Mouse (Mus musculus) liver, adult 2 months (tissue): ENCODE data around the gene Per1. TPM values are rescaled to one million over a fixed set of nuclear protein-coding genes. Genes with fewer than 3 reads are reported as not detected.
A peak's percentile ranks its signal among the peaks of the same experiment; 100 is the strongest.

Source experiments
- DNase-seq: peaks from one replicate; pipeline ENCODE4 v3.0.0-alpha.2; 2011; ENCODE audit warnings: low read depth, low spot score; ENCODE audit errors: extremely low read depth
- H3K27ac ChIP-seq: fragments of 200-500 bp; replicated peaks from 2 replicates; pipeline ENCODE4 v1.5.1; 2012; ENCODE audit warnings: low read depth, mild to moderate bottlenecking, control low read depth, inconsistent platforms, low read length; ENCODE audit not compliant: insufficient read depth
- H3K27me3 ChIP-seq: fragments of 200-500 bp; 2 replicates; pipeline ENCODE4 v1.6.1; 2012; ENCODE audit warnings: mild to moderate bottlenecking, moderate library complexity, low read length, inconsistent platforms; ENCODE audit not compliant: control insufficient read depth, insufficient read depth
- H3K36me3 ChIP-seq: fragments of 200-500 bp; 2 replicates; pipeline ENCODE4 v1.6.1; 2012; ENCODE audit warnings: low read length, inconsistent platforms; ENCODE audit not compliant: control insufficient read depth, insufficient read depth
- H3K4me1 ChIP-seq: fragments of 200-500 bp; 2 replicates; pipeline ENCODE4 v1.6.1; 2011; ENCODE audit warnings: low read length; ENCODE audit not compliant: control insufficient read depth, insufficient read depth
- H3K4me3 ChIP-seq: fragments of 200-500 bp; 2 replicates; pipeline ENCODE4 v1.5.1; 2011; ENCODE audit warnings: low read depth, mild to moderate bottlenecking, control low read depth, low read length, moderate library complexity; ENCODE audit not compliant: insufficient read depth
- H3K79me2 ChIP-seq: fragments of 200-500 bp; 2 replicates; pipeline ENCODE4 v1.6.1; 2012; ENCODE audit warnings: inconsistent platforms, mild to moderate bottlenecking, low read length, moderate library complexity; ENCODE audit not compliant: control insufficient read depth, insufficient read depth
- H3K9ac ChIP-seq: fragments of 200-500 bp; 2 replicates; pipeline ENCODE4 v1.6.1; 2012; ENCODE audit warnings: low read depth, mild to moderate bottlenecking, control low read depth, inconsistent platforms, low read length
- CTCF ChIP-seq: fragments of 200-500 bp; IDR thresholded peaks from 2 replicates; pipeline ENCODE4 v1.5.1; 2011; ENCODE audit warnings: low read depth, low read length, control low read depth
- POLR2A ChIP-seq: fragments of 200-500 bp; IDR thresholded peaks from 2 replicates; pipeline ENCODE4 v1.6.1; 2011; ENCODE audit warnings: low read length, control low read depth; ENCODE audit not compliant: insufficient read depth; ENCODE audit errors: extremely low read depth
- WGBS: fragments of 180-500 bp; shearing (Covaris S2); methylation state at CpG from one replicate; pipeline ENCODE4 v1.1.7; 2018; 5-methylcytosine and 5-hydroxymethylcytosine counted together
- polyA plus RNA-seq: library from polyadenylated mRNA; depleted of rRNA; stranded (reverse); fragments of >200 nt; gene quantifications from 2 replicates; pipeline ENCODE4 v1.2.3, GENCODE M21; 2012
- total RNA-seq: library from RNA; depleted of rRNA; stranded (reverse); fragments of >200 nt; gene quantifications from 2 replicates; pipeline ENCODE4 v1.2.3, GENCODE M21; 2014

Gene Per1
- total and polyA plus RNA-seq, 2 experiments: 4.6 to 8.0 TPM

- Histone ChIP-seq H3K9ac (peak overlapping the region; percentile 51), H3K4me1 (peaks cover 11% of the 10 kb centered on the region; the same call in 1 of the 2 replicates)
Observed at GRCm38 (mm10) chr11:69123693-69124497, 28.9 kb downstream of the Per1 start.

GRCm38 (mm10) chr11:69124498-69124847 lies 29.5 kb downstream of the Per1 start:
- no peak for DNase-seq
- Histone ChIP-seq H3K4me1 (peaks cover 11% of the 10 kb centered on the region; the same call in 1 of the 2 replicates), H3K79me2 (no peaks in the 10 kb centered on the region), H3K9ac (no peak overlapping the region), H3K27ac (no peak overlapping the region), H3K4me3 (no peak overlapping the region), H3K27me3 (no peaks in the 10 kb centered on the region), H3K36me3 (no peaks in the 10 kb centered on the region)
- WGBS: 0% methylated on average over 3 of the region's 3 CpGs
- TF ChIP-seq POLR2A: no peak

More at GRCm38 (mm10) chr11:69123693-69124497, 28.9 kb downstream of the Per1 start:
- Histone ChIP-seq H3K4me3 (peak overlapping the region; percentile 56), H3K36me3 (no peaks in the 10 kb centered on the region), H3K27ac (peak overlapping the region; percentile 53), H3K27me3 (no peaks in the 10 kb centered on the region), H3K79me2 (no peaks in the 10 kb centered on the region)
- DNase-seq: peak; percentile 95
- TF ChIP-seq CTCF (no peak), POLR2A (no peak)
- WGBS: under 1% methylated on average over 31 of the region's 31 CpGs

GRCm38 (mm10) chr11:69125041-69125851 lies 30.2 kb downstream of the Per1 start:
- TF ChIP-seq POLR2A (no peak), CTCF (peak; percentile 61)
- H3K36me3 ChIP-seq: no peaks in the 10 kb centered on the region
- 0 out of 2 replicates have a peak overlapping the region, but pooled peaks have one; percentile 7 for H3K27ac ChIP-seq
- H3K79me2 ChIP-seq: no peaks in the 10 kb centered on the region
- H3K4me3 ChIP-seq: peak overlapping the region; percentile 58
- peaks cover 11% of the 10 kb centered on the region; the same call in 1 of the 2 replicates for H3K4me1 ChIP-seq
- peak overlapping the region; percentile 48 for H3K9ac ChIP-seq
- under 1% methylated on average over 24 of the region's 24 CpGs for WGBS
- no peaks in the 10 kb centered on the region for H3K27me3 ChIP-seq
- peak; percentile 85 for DNase-seq

- 5% methylated on average over 3 of the region's 3 CpGs for WGBS
- DNase-seq: no peak
- H3K4me1 ChIP-seq: peaks cover 11% of the 10 kb centered on the region; the same call in 1 of the 2 replicates
- H3K27ac ChIP-seq: 0 out of 2 replicates have a peak within 1 kb of the TSS, but pooled peaks have one; percentile 7
- no peak for TF ChIP-seq POLR2A
- no peak for TF ChIP-seq CTCF
- H3K36me3 ChIP-seq: no peaks in the 10 kb centered on the region
- no peaks in the 10 kb centered on the region for H3K27me3 ChIP-seq
- no peaks in the 10 kb centered on the region for H3K79me2 ChIP-seq
- peak within 1 kb of the TSS; percentile 48 for H3K9ac ChIP-seq
- peak within 1 kb of the TSS; percentile 58 for H3K4me3 ChIP-seq
Observed at GRCm38 (mm10) chr11:69125852-69125918, 30.7 kb downstream of the Per1 start, which contains the start of gene Aloxe3. TSS of gene Aloxe3 (plus strand) at chr11:69125896.

GRCm38 (mm10) chr11:69125919-69126705 lies 31.1 kb downstream of the Per1 start:
- TF ChIP-seq POLR2A (no peak), CTCF (no peak)
- Histone ChIP-seq H3K79me2 (no peaks in the 10 kb centered on the region), H3K27ac (no peak overlapping the region), H3K36me3 (no peaks in the 10 kb centered on the region), H3K9ac (no peak overlapping the region), H3K27me3 (no peaks in the 10 kb centered on the region), H3K4me1 (peaks cover 11% of the 10 kb centered on the region; the same call in 1 of the 2 replicates), H3K4me3 (peak overlapping the region; percentile 58)
- 32% methylated on average over 20 of the region's 20 CpGs for WGBS
- DNase-seq: no peak
